Mouse (Mus musculus): ENCODE results near the gene Strap.

- TF ChIP-seq CTCF (IDR thresholded peaks at IDR 0.05; ENCODE audit: borderline replicate concordance, insufficient read depth, low read length) (no peak), POLR2A (IDR thresholded peaks at IDR 0.05; ENCODE audit: low read depth, low read length) (no peak)
These were observed 12.5 kb upstream of the Strap start for GRCm38 (mm10) chr6:137722220-137722931.

Measured in embryonic fibroblast, embryonic 13.5 days (primary cell).